Mouse (Mus musculus): Measurements from ENCODE around the gene Hnrnpa1. TPM values are rescaled to one million over a fixed set of nuclear protein-coding genes. Genes with fewer than 3 reads are reported as not detected.
"Not testable (repeated sequence)": the region's sequence is repeated elsewhere in the genome, so short reads cannot be mapped to it uniquely, and the experiment has no call there.

The Hnrnpa1 gene
- polyA plus RNA-seq, 1 experiment from 2014 or later = 211 TPM

- H3K36me3 ChIP-seq (ENCODE audit: insufficient read depth, low read length) = no peaks in the 10 kb centered on the region
- ATAC-seq (peak; percentile 96), DNase-seq (ENCODE audit: low spot score) (peak; percentile 94)
- no peaks in the 10 kb centered on the region for H3K27me3 ChIP-seq (replicated peaks; ENCODE audit: insufficient read depth, low read length)
- peak within 1 kb of the TSS; percentile 57 for H3K4me2 ChIP-seq (replicated peaks; ENCODE audit: low read depth, low read length)
- peak; percentile 78; the same call in 1 of the 2 replicates for TF ChIP-seq EP300 (IDR thresholded peaks at IDR 0.05)
- TF ChIP-seq CTCF (IDR thresholded peaks at IDR 0.05) = peak; percentile 28
- peaks cover 7% of the 10 kb centered on the region; the same call in 1 of the 2 replicates for H3K4me1 ChIP-seq (ENCODE audit: insufficient read depth, low read depth, low read length)
- H3K4me3 ChIP-seq (ENCODE audit: low read depth, low read length) = peak within 1 kb of the TSS; percentile 26; the same call in 1 of the 2 replicates
- H3K27ac ChIP-seq (ENCODE audit: low read length) = peak within 1 kb of the TSS; percentile 66
- H3K9ac ChIP-seq (replicated peaks; ENCODE audit: low read depth) = no peak within 1 kb of the TSS
- WGBS = 9% methylated on average over 15 of the region's 15 CpGs
- no peaks in the 10 kb centered on the region for H3K9me3 ChIP-seq (ENCODE audit: low read length)
Observed at GRCm38 (mm10) chr15:103257790-103258728, 17.8 kb downstream of the Hnrnpa1 start, which contains the start of gene Nfe2. Nfe2 (minus strand) TSS chr15:103258403.

GRCm38 (mm10) chr15:103259162-103259561 lies 18.9 kb downstream of the Hnrnpa1 start:
- WGBS = 83% methylated on average over 5 of the region's 5 CpGs
- TF ChIP-seq CTCF (IDR thresholded peaks at IDR 0.05) = no peak
- no peak for TF ChIP-seq EP300 (IDR thresholded peaks at IDR 0.05)

GRCm38 (mm10) chr15:103259989-103260388 lies 19.8 kb downstream of the Hnrnpa1 start:
- Histone ChIP-seq H3K4me1 (ENCODE audit: insufficient read depth, low read depth, low read length) (peaks cover 6% of the 10 kb centered on the region; the same call in 1 of the 2 replicates), H3K9ac (replicated peaks; ENCODE audit: low read depth) (no peak overlapping the region), H3K4me3 (ENCODE audit: low read depth, low read length) (no peak overlapping the region), H3K9me3 (ENCODE audit: low read length) (no peaks in the 10 kb centered on the region), H3K27me3 (replicated peaks; ENCODE audit: insufficient read depth, low read length) (no peaks in the 10 kb centered on the region), H3K27ac (ENCODE audit: low read length) (no peak overlapping the region; the same call in 1 of the 2 replicates), H3K36me3 (ENCODE audit: insufficient read depth, low read length) (no peaks in the 10 kb centered on the region), H3K4me2 (replicated peaks; ENCODE audit: low read depth, low read length) (no peak overlapping the region)
- ATAC-seq (no peak), DNase-seq (ENCODE audit: low spot score) (no peak)
- TF ChIP-seq EP300 (IDR thresholded peaks at IDR 0.05) = no peak
- 15% methylated on average over 1 of the region's 1 CpGs for WGBS

More at GRCm38 (mm10) chr15:103259162-103259561, 18.9 kb downstream of the Hnrnpa1 start:
- Histone ChIP-seq H3K27ac (ENCODE audit: low read length) (no peak overlapping the region), H3K9ac (replicated peaks; ENCODE audit: low read depth) (no peak overlapping the region), H3K27me3 (replicated peaks; ENCODE audit: insufficient read depth, low read length) (no peaks in the 10 kb centered on the region), H3K36me3 (ENCODE audit: insufficient read depth, low read length) (no peaks in the 10 kb centered on the region), H3K4me1 (ENCODE audit: insufficient read depth, low read depth, low read length) (peaks cover 7% of the 10 kb centered on the region; the same call in 1 of the 2 replicates), H3K4me2 (replicated peaks; ENCODE audit: low read depth, low read length) (no peak overlapping the region), H3K9me3 (ENCODE audit: low read length) (no peaks in the 10 kb centered on the region), H3K4me3 (ENCODE audit: low read depth, low read length) (no peak overlapping the region)
- ATAC-seq (no peak), DNase-seq (ENCODE audit: low spot score) (no peak)

DNA sequence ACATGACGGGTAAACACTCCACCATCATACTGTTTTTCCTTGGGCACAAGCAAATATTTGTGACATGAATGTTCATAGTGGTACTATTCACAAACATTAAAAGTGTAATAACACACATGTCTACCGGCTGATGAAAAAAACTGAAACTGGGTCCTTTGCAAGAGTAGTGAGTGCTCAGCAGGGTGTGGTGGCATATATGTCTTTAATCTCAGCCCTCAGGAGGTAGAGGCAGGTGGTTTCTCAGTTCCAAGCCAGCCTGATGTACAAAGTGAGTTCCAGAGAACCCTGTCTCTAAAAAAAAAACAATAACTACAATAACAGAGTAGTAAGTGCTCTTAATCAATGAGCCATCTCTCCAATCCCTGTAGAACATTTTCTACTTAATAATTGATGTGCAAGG lies 24.6 kb downstream of the Hnrnpa1 start:
- Histone ChIP-seq H3K27me3 (replicated peaks; ENCODE audit: insufficient read depth, low read length) (no peaks in the 10 kb centered on the region), H3K4me3 (ENCODE audit: low read depth, low read length) (no peak overlapping the region), H3K4me1 (ENCODE audit: insufficient read depth, low read depth, low read length) (no peaks in the 10 kb centered on the region), H3K9ac (replicated peaks; ENCODE audit: low read depth) (no peak overlapping the region), H3K9me3 (ENCODE audit: low read length) (no peaks in the 10 kb centered on the region), H3K27ac (ENCODE audit: low read length) (no peak overlapping the region), H3K36me3 (ENCODE audit: insufficient read depth, low read length) (no peaks in the 10 kb centered on the region), H3K4me2 (replicated peaks; ENCODE audit: low read depth, low read length) (no peak overlapping the region)
- TF ChIP-seq CTCF (IDR thresholded peaks at IDR 0.05) (no peak), EP300 (IDR thresholded peaks at IDR 0.05) (no peak)
- WGBS = 85% methylated on average over 2 of the region's 2 CpGs
- DNase-seq (ENCODE audit: low spot score) (no peak), ATAC-seq (no peak)

DNA sequence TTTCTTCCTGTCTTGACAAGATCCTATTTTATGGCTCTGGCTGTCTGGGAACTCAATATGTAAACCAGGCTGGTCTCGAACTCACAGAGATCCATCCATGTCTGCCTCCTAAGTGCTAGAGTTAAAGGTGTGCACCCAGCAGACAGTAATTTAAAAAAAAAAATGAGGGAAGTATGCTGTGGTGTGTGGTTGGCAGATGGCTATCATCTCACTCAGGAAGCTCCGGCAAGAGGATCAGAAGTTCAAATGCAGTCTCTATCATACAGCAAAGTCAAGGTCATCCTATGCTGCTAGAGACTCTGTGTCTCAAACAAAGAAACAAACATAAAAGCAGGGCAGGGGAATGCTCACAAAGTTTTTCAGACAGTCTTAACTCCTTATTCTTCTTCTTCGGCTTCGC lies 28.7 kb downstream of the Hnrnpa1 start:
- no peaks in the 10 kb centered on the region for H3K27me3 ChIP-seq (replicated peaks; ENCODE audit: insufficient read depth, low read length)
- no peaks in the 10 kb centered on the region for H3K36me3 ChIP-seq (ENCODE audit: insufficient read depth, low read length)
- no peak overlapping the region for H3K4me3 ChIP-seq (ENCODE audit: low read depth, low read length)
- 77% methylated on average over 4 of the region's 4 CpGs for WGBS
- ATAC-seq (no peak), DNase-seq (ENCODE audit: low spot score) (no peak)
- no peak overlapping the region for H3K4me2 ChIP-seq (replicated peaks; ENCODE audit: low read depth, low read length)
- H3K27ac ChIP-seq (ENCODE audit: low read length) = no peak overlapping the region
- H3K9me3 ChIP-seq (ENCODE audit: low read length) = no peaks in the 10 kb centered on the region
- no peak overlapping the region for H3K9ac ChIP-seq (replicated peaks; ENCODE audit: low read depth)
- TF ChIP-seq CTCF (IDR thresholded peaks at IDR 0.05) = no peak
- no peak for TF ChIP-seq EP300 (IDR thresholded peaks at IDR 0.05)
- H3K4me1 ChIP-seq (ENCODE audit: insufficient read depth, low read depth, low read length) = no peaks in the 10 kb centered on the region

- peak; percentile 100 for DNase-seq (ENCODE audit: low spot score)
- no peaks in the 10 kb centered on the region; the same call in 1 of the 2 replicates for H3K4me1 ChIP-seq (ENCODE audit: insufficient read depth, low read depth, low read length)
- no peaks in the 10 kb centered on the region for H3K27me3 ChIP-seq (replicated peaks; ENCODE audit: insufficient read depth, low read length)
- H3K9ac ChIP-seq (replicated peaks; ENCODE audit: low read depth) = peak within 1 kb of the TSS; percentile 88
- WGBS = under 1% methylated on average over 38 of the region's 38 CpGs
- H3K4me3 ChIP-seq (ENCODE audit: low read depth, low read length) = peak within 1 kb of the TSS; percentile 78
- ATAC-seq = peak; percentile 99
- no peaks in the 10 kb centered on the region for H3K9me3 ChIP-seq (ENCODE audit: low read length)
- H3K27ac ChIP-seq (ENCODE audit: low read length) = peak within 1 kb of the TSS; percentile 83
- no peaks in the 10 kb centered on the region for H3K36me3 ChIP-seq (ENCODE audit: insufficient read depth, low read length)
- peak within 1 kb of the TSS; percentile 62 for H3K4me2 ChIP-seq (replicated peaks; ENCODE audit: low read depth, low read length)
- TF ChIP-seq EP300 (IDR thresholded peaks at IDR 0.05) (no peak), CTCF (IDR thresholded peaks at IDR 0.05) (peak; percentile 57)
Observed at GRCm38 (mm10) chr15:103272419-103273279, 32.4 kb downstream of the Hnrnpa1 start, which contains the start of gene Copz1. Copz1 (plus strand) TSS chr15:103272714.

- not testable (repeated sequence) for H3K27me3 ChIP-seq (replicated peaks; ENCODE audit: insufficient read depth, low read length); H3K36me3 ChIP-seq (ENCODE audit: insufficient read depth, low read length); DNase-seq (ENCODE audit: low spot score); H3K9me3 ChIP-seq (ENCODE audit: low read length); ATAC-seq; H3K27ac ChIP-seq (ENCODE audit: low read length); H3K9ac ChIP-seq (replicated peaks; ENCODE audit: low read depth); H3K4me3 ChIP-seq (ENCODE audit: low read depth, low read length); H3K4me1 ChIP-seq (ENCODE audit: insufficient read depth, low read depth, low read length); H3K4me2 ChIP-seq (replicated peaks; ENCODE audit: low read depth, low read length)
- WGBS = 93% methylated on average over 2 of the region's 3 CpGs
Observed at GRCm38 (mm10) chr15:103275943-103276342, 35.7 kb downstream of the Hnrnpa1 start.
